In genomic region chr6:91304172-91304571, GRCm38 (mm10) we compare ENCODE assay signal across 17 mouse cellular contexts.
"Had no signal": no experiment of that assay in that cellular context is flagged by ENCODE, and none has a peak within 500 bp of the region (broad histone marks: within the 10 kb centered on the region; RNA-seq: fewer than 3 reads in every experiment).

No protein-coding gene starts in this region.

- H3K4me2 ChIP-seq: liver, embryonic 15.5 days; lung, embryonic 15.5 days; midbrain, embryonic 15.5 days; neural tube, embryonic 12.5 days; stomach, embryonic 15.5 days had no signal

- H3K9me3 ChIP-seq: liver, embryonic 15.5 days; lung, embryonic 15.5 days; megakaryocyte, embryonic 14.5 days; midbrain, embryonic 15.5 days; neural tube, embryonic 12.5 days; stomach, embryonic 15.5 days had no signal

- H3K27ac ChIP-seq: liver, embryonic 15.5 days; lung, embryonic 15.5 days; macrophage; midbrain, embryonic 15.5 days; neural tube, embryonic 12.5 days; stomach, embryonic 15.5 days; stomach, postnatal 0 days had no signal

- H3K27me3 ChIP-seq: lung, embryonic 15.5 days; midbrain, embryonic 15.5 days; neural tube, embryonic 12.5 days; stomach, embryonic 15.5 days had no signal

- H3K36me3 ChIP-seq: liver, embryonic 15.5 days; lung, embryonic 15.5 days; midbrain, embryonic 15.5 days; neural tube, embryonic 12.5 days; stomach, embryonic 15.5 days had no signal

- H3K4me3 ChIP-seq: liver, embryonic 15.5 days; lung, embryonic 15.5 days; megakaryocyte, embryonic 14.5 days; midbrain, embryonic 15.5 days; neural tube, embryonic 12.5 days; stomach, embryonic 15.5 days had no signal

- DNase-seq: liver, postnatal 0 days; lung, adult 2 months; lung, postnatal 14 days; lung, postnatal 36 days; right cerebral cortex, postnatal 14 days; thymus, adult 2 months; thymus, postnatal 25 days; thymus, postnatal 4 days had no signal

- ATAC-seq: liver, postnatal 0 days; lung, postnatal 0 days; midbrain, embryonic 15.5 days had no signal

- H3K4me1 ChIP-seq: liver, embryonic 15.5 days; megakaryocyte, embryonic 14.5 days; stomach, embryonic 15.5 days had no signal

- H3K9ac ChIP-seq: liver, embryonic 15.5 days; liver, postnatal 0 days; lung, embryonic 15.5 days; midbrain, embryonic 15.5 days; neural tube, embryonic 12.5 days; stomach, embryonic 15.5 days had no signal
